Mouse (Mus musculus): ENCODE results near the gene Kcnd1.
"Not testable (repeated sequence)": the region's sequence is repeated elsewhere in the genome, so short reads cannot be mapped to it uniquely, and the experiment has no call there.

The Kcnd1 gene

GRCm38 (mm10) chrX:7821865-7822779 lies at the start of gene Kcnd1:
Gene Kcnd1 (plus strand): TSS chrX:7822289.
- no peak for DNase-seq (ENCODE audit: low read depth)

GRCm38 (mm10) chrX:7772766-7773165 lies 49.3 kb upstream of the Kcnd1 start:
- peak; percentile 22 for DNase-seq (ENCODE audit: low read depth)

GRCm38 (mm10) chrX:7775501-7776205 lies 46.4 kb upstream of the Kcnd1 start:
- no peak for DNase-seq (ENCODE audit: low read depth)

GRCm38 (mm10) chrX:7776329-7777082 lies 45.6 kb upstream of the Kcnd1 start:
- DNase-seq (ENCODE audit: low read depth), result peak; percentile 66

GRCm38 (mm10) chrX:7778450-7779244 lies 43.4 kb upstream of the Kcnd1 start:
- DNase-seq (ENCODE audit: low read depth), result no peak

- DNase-seq (ENCODE audit: low read depth), result no peak
These were observed 42.8 kb upstream of the Kcnd1 start for GRCm38 (mm10) chrX:7779294-7779693.

GRCm38 (mm10) chrX:7782603-7783092 lies 39.4 kb upstream of the Kcnd1 start:
- no peak for DNase-seq (ENCODE audit: low read depth)

GRCm38 (mm10) chrX:7789542-7790136 lies 32.5 kb upstream of the Kcnd1 start, which contains the start of gene Gripap1:
Gene Gripap1 (plus strand): TSS chrX:7789765.
- DNase-seq (ENCODE audit: low read depth), result peak; percentile 92

- no peak for DNase-seq (ENCODE audit: low read depth)
These were observed 31.8 kb upstream of the Kcnd1 start for GRCm38 (mm10) chrX:7790309-7790708.

- DNase-seq (ENCODE audit: low read depth), result peak; percentile 52
These were observed 28.7 kb upstream of the Kcnd1 start for GRCm38 (mm10) chrX:7793361-7793760.

GRCm38 (mm10) chrX:7795016-7795415 lies 27.1 kb upstream of the Kcnd1 start:
- DNase-seq (ENCODE audit: low read depth), result peak; percentile 27

- no peak for DNase-seq (ENCODE audit: low read depth)
These were observed 24.8 kb upstream of the Kcnd1 start for GRCm38 (mm10) chrX:7797327-7797726.

GRCm38 (mm10) chrX:7802157-7802556 lies 19.9 kb upstream of the Kcnd1 start:
- DNase-seq (ENCODE audit: low read depth), result not testable (repeated sequence)

- peak; percentile 30 for DNase-seq (ENCODE audit: low read depth)
These were observed 7.1 kb upstream of the Kcnd1 start for GRCm38 (mm10) chrX:7815016-7815415.

GRCm38 (mm10) chrX:7837146-7837545 lies 15.1 kb downstream of the Kcnd1 start:
- no peak for DNase-seq (ENCODE audit: low read depth)

- DNase-seq (ENCODE audit: low read depth), result no peak
These were observed 18.7 kb downstream of the Kcnd1 start for GRCm38 (mm10) chrX:7840842-7841162.

- peak; percentile 96 for DNase-seq (ENCODE audit: low read depth)
These were observed 19.4 kb downstream of the Kcnd1 start, which contains the start of gene Otud5 for GRCm38 (mm10) chrX:7841163-7842162. Gene Otud5 (plus strand): TSS chrX:7841364.

GRCm38 (mm10) chrX:7842318-7842717 lies 20.2 kb downstream of the Kcnd1 start:
- no peak for DNase-seq (ENCODE audit: low read depth)

GRCm38 (mm10) chrX:7847845-7848244 lies 25.8 kb downstream of the Kcnd1 start:
- no peak for DNase-seq (ENCODE audit: low read depth)

GRCm38 (mm10) chrX:7854578-7854977 lies 32.5 kb downstream of the Kcnd1 start:
- DNase-seq (ENCODE audit: low read depth), result peak; percentile 72
